Mouse (Mus musculus) hindbrain, embryonic 11.5 days (tissue): Measurements from ENCODE around the gene Lmod2. TPM values are rescaled to one million over a fixed set of nuclear protein-coding genes. Genes with fewer than 3 reads are reported as not detected.

Experiments
- polyA plus RNA-seq: library from polyadenylated mRNA; unstranded; fragments of >200 nt; fragmentation: Nextera tagmentation; extraction: Ambion mirVana; gene quantifications from 2 replicates; pipeline ENCODE4 v1.2.1, GENCODE M21; 2014

The Lmod2 gene
- polyA plus RNA-seq, 1 experiment from 2014 or later = not detected

Other genes with a start within 250 kb of the Lmod2 start
- gene Iqub, start 82.7 kb upstream of the Lmod2 start, polyA plus RNA-seq = 1.4 and 2.6 TPM in 2 replicates
- 255 and 274 TPM in 2 replicates for gene Ndufa5, start 69.7 kb upstream of the Lmod2 start, polyA plus RNA-seq
- gene Asb15, start 69.6 kb upstream of the Lmod2 start, polyA plus RNA-seq = not detected in 2 replicates
- gene Wasl, start 67.2 kb downstream of the Lmod2 start, polyA plus RNA-seq = 52.4 and 62.1 TPM in 2 replicates
- not detected in 2 replicates for gene Hyal6, start 135.5 kb downstream of the Lmod2 start, polyA plus RNA-seq
- gene Hyal4, start 150.6 kb downstream of the Lmod2 start, polyA plus RNA-seq = not detected in 2 replicates
- gene Spam1, start 193.4 kb downstream of the Lmod2 start, polyA plus RNA-seq = not detected in 2 replicates